15 mouse cellular contexts compared by ENCODE assay signal in genomic region chr3:56647313-56647712, GRCm38 (mm10).
A peak's percentile ranks its signal among the peaks of the same experiment; 100 is the strongest.
DNase-seq lines count a peak whose midpoint lies in the region; TF ChIP-seq lines count a peak whose summit lies in the region.
"Had no signal": no experiment of that assay in that cellular context is flagged by ENCODE, and none has a peak within 500 bp of the region (broad histone marks: within the 10 kb centered on the region; RNA-seq: fewer than 3 reads in every experiment).

No protein-coding gene starts in this region.

- no peak overlapping the region for H3K27ac ChIP-seq in gastrocnemius, adult 2 months
- H3K27ac ChIP-seq in layer of hippocampus, adult 2 months = peak overlapping the region; percentile 23; the same call in 1 of the 2 replicates
- H3K27ac ChIP-seq: hindbrain, embryonic 12.5 days; kidney, embryonic 15.5 days; limb, embryonic 15.5 days; neural tube, embryonic 13.5 days; stomach, postnatal 0 days had no signal

- intact Hi-C loops in gastrocnemius, postnatal 14 days (cut with DNase I; ENCODE audit: low total_unique reads) = no loop called here
- intact Hi-C loops in gastrocnemius, adult 2 months (cut with DNase I) = no loop called here

- DNase-seq in cerebellum, adult 9-11 months = peak; percentile 7
- no peak for DNase-seq in cerebellum, adult 11 months
- peak; percentile 9 for DNase-seq in gastrocnemius, postnatal 14 days
- DNase-seq in gastrocnemius, adult 2 months = no peak
- no peak for DNase-seq in layer of hippocampus, adult 2 months (ENCODE audit: low spot score in 2 of 2)
- no peak for DNase-seq in layer of hippocampus, postnatal 25 days (ENCODE audit: extremely low spot score in 1 of 2, low spot score in 1 of 2)
- DNase-seq in cerebellum, postnatal 36 days = peak; percentile 8 to 11
- no peak for DNase-seq in right cerebral cortex, adult 2 months (ENCODE audit: low spot score in 2 of 2)
- DNase-seq: adrenal gland, adult 8-10 months; lung, postnatal 14 days had no signal

- TF ChIP-seq CTCF in gastrocnemius, adult 2 months (IDR thresholded peaks at IDR 0.05) = no peak
- TF ChIP-seq CTCF in layer of hippocampus, adult 2 months (conservative IDR thresholded peaks at IDR 0.05) = no peak

- H3K4me3 ChIP-seq in gastrocnemius, adult 2 months = no peak overlapping the region
- H3K4me3 ChIP-seq in layer of hippocampus, adult 2 months = no peak overlapping the region
- H3K4me3 ChIP-seq: hindbrain, embryonic 12.5 days; kidney, embryonic 15.5 days; limb, embryonic 15.5 days; neural tube, embryonic 13.5 days had no signal

Comparison
In these comparisons a context has a peak if more than half of its experiments do, and no peak if none do; other contexts are left out.
1. DNase-seq: peak in cerebellum, adult 9-11 months (single experiment), gastrocnemius, postnatal 14 days (single experiment) and cerebellum, postnatal 36 days (2 of 2); none in cerebellum, adult 11 months (single experiment), gastrocnemius, adult 2 months (single experiment), layer of hippocampus, adult 2 months (0 of 2), layer of hippocampus, postnatal 25 days (0 of 2) and right cerebral cortex, adult 2 months (0 of 2).